Mouse (Mus musculus): ENCODE data around the gene Lst1. TPM values are rescaled to one million over a fixed set of nuclear protein-coding genes. Genes with fewer than 3 reads are reported as not detected.
A peak's percentile ranks its signal among the peaks of the same experiment; 100 is the strongest.

Gene Lst1
- polyA plus RNA-seq, 1 experiment from 2014 or later = 15.0 TPM

DNA sequence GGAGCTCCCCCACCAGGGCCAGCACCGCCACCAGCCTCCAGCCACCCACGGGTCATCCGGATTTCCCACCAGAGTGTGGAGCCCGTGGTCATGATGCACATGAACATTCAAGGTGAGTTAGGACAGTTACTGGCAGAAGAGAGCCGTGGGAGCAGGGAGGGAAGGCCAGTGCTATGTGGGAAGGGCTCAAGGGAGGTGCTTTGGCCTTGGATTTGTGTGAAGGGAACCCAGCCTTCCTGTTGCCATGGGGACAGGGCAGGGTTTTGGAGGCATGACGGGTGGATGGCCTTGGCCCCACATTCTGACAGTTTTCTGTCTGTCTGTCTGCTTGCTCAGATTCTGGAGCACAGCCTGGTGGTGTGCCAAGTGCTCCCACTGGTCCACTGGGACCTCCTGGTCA is 46.3 kb downstream of the Lst1 start:
- Histone ChIP-seq H3K9ac (ENCODE audit: low read depth, low read length) (no peak overlapping the region), H3K27ac (no peak overlapping the region), H3K4me2 (ENCODE audit: low read length) (no peak overlapping the region), H3K36me3 (ENCODE audit: insufficient read depth, low read length) (peaks cover 82% of the 10 kb centered on the region), H3K9me3 (replicated peaks; ENCODE audit: low read length) (no peaks in the 10 kb centered on the region), H3K27me3 (ENCODE audit: insufficient read depth, low read length) (no peaks in the 10 kb centered on the region), H3K4me1 (replicated peaks; ENCODE audit: insufficient read depth, low read length) (peaks cover under 1% of the 10 kb centered on the region; the same call in 1 of the 2 replicates), H3K4me3 (replicated peaks; ENCODE audit: low read depth, low read length) (no peak overlapping the region)
- no peak for TF ChIP-seq CTCF (IDR thresholded peaks at IDR 0.05; ENCODE audit: low read depth)
- no peak for DNase-seq (ENCODE audit: low spot score)
- ATAC-seq (replicated peaks; ENCODE audit: low FRiP score, low read depth) = no peak
- 87% methylated on average over 6 of the region's 6 CpGs for WGBS

DNA sequence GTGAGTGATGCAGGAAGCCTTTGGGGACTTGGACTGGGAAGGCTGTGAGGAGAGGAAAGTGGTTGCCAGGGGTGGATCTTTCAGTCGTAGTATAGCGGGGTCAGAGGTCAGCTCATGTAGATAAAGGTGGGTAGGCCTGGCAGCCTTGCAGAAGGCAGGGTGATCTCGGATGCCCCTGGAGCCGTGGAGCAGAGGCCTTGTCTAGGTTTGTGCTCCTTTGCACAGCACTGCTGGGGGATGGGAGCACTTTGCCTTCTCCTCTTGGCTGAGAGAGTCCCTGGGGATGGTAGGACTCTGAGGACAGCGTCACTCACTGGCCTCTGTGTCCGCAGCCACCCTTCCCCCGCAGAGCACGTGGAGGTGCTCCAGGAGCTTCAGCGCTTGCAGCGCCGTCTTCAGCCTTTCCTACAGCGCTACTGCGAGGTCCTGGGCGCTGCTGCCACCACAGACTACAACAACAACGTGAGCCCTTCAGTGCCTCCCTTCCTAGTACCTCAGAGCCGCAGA is 47.7 kb downstream of the Lst1 start:
- Histone ChIP-seq H3K27ac (no peak overlapping the region), H3K4me3 (replicated peaks; ENCODE audit: low read depth, low read length) (no peak overlapping the region), H3K9me3 (replicated peaks; ENCODE audit: low read length) (no peaks in the 10 kb centered on the region), H3K9ac (ENCODE audit: low read depth, low read length) (no peak overlapping the region), H3K36me3 (ENCODE audit: insufficient read depth, low read length) (peaks cover 71% of the 10 kb centered on the region), H3K27me3 (ENCODE audit: insufficient read depth, low read length) (no peaks in the 10 kb centered on the region), H3K4me2 (ENCODE audit: low read length) (no peak overlapping the region), H3K4me1 (replicated peaks; ENCODE audit: insufficient read depth, low read length) (peaks cover 9% of the 10 kb centered on the region)
- WGBS = 83% methylated on average over 16 of the region's 16 CpGs
- TF ChIP-seq CTCF (IDR thresholded peaks at IDR 0.05; ENCODE audit: low read depth) = no peak
- no peak for ATAC-seq (replicated peaks; ENCODE audit: low FRiP score, low read depth)
- no peak for DNase-seq (ENCODE audit: low spot score)

DNA sequence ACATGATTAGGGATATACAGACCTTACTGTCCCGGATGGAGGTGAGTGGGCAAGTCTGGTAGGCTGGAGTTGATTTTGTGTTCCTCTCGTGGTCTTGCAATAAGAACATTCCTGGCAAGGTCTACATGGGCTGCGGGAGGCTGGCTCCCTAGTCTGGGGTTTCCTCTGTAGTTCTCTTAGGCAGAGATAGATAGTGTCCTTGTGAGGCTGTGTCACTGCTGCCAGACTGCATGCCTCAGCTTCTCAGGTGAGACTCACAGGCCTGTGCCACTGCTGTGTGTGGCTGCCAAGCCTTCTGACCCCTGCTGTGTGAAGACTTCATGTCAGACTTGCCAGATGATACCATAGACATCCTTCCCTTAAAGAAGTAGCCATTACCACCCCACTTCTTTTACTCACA is 49.0 kb downstream of the Lst1 start:
- H3K9me3 ChIP-seq (replicated peaks; ENCODE audit: low read length) = no peaks in the 10 kb centered on the region

DNA sequence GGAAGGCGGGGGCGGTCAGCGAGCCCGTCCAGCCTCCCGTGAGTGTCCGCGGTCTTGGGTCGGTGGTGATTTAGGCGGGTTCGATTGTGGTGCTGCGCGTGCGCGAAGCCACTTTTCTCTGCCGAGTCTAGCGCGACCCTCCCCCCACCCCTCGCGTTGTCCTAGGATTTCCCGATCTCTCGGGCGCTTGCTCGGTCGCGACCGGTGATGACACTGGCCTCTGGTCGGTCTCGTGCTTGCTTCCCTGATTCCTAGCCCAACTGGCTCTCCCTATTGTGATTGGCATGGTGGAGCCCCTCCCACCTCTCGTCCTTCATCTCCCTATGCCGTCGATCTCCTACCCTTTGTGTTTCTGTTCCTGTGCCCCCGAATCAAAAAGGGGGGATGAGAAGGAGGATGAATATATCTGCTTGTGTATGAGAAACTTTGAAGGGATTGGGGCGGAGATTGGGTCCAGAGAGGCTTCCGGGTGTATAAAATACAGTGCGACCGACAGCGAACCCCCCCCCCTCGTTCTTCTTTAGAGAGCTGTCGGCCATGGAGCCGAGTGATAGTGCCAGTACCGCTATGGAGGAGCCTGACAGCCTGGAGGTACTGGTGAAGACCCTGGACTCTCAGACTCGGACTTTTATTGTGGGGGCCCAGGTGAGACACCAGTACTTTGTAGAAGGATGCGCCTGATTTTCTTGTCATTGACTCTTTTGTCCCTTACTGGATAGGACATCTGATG is 52.5 kb downstream of the Lst1 start:
- Histone ChIP-seq H3K27me3 (ENCODE audit: insufficient read depth, low read length) (no peaks in the 10 kb centered on the region), H3K4me3 (replicated peaks; ENCODE audit: low read depth, low read length) (peak overlapping the region; percentile 76), H3K36me3 (ENCODE audit: insufficient read depth, low read length) (peaks cover 26% of the 10 kb centered on the region), H3K9me3 (replicated peaks; ENCODE audit: low read length) (no peaks in the 10 kb centered on the region), H3K4me2 (ENCODE audit: low read length) (peak overlapping the region; percentile 80), H3K27ac (peak overlapping the region; percentile 90), H3K9ac (ENCODE audit: low read depth, low read length) (peak overlapping the region; percentile 71), H3K4me1 (replicated peaks; ENCODE audit: insufficient read depth, low read length) (peaks cover 9% of the 10 kb centered on the region)
- WGBS = under 1% methylated on average over 43 of the region's 43 CpGs
- DNase-seq (ENCODE audit: low spot score) (peak; percentile 81), ATAC-seq (replicated peaks; ENCODE audit: low FRiP score, low read depth) (peak; percentile 64)
- no peak for TF ChIP-seq CTCF (IDR thresholded peaks at IDR 0.05; ENCODE audit: low read depth)

More for the DNA sequence above, 49.0 kb downstream of the Lst1 start:
- Histone ChIP-seq H3K4me2 (ENCODE audit: low read length) (no peak overlapping the region), H3K27me3 (ENCODE audit: insufficient read depth, low read length) (no peaks in the 10 kb centered on the region), H3K27ac (no peak overlapping the region), H3K4me3 (replicated peaks; ENCODE audit: low read depth, low read length) (no peak overlapping the region), H3K36me3 (ENCODE audit: insufficient read depth, low read length) (peaks cover 58% of the 10 kb centered on the region), H3K9ac (ENCODE audit: low read depth, low read length) (no peak overlapping the region), H3K4me1 (replicated peaks; ENCODE audit: insufficient read depth, low read length) (peaks cover 9% of the 10 kb centered on the region)
- no peak for DNase-seq (ENCODE audit: low spot score)
- ATAC-seq (replicated peaks; ENCODE audit: low FRiP score, low read depth) = no peak
- WGBS = 98% methylated on average over 3 of the region's 3 CpGs
- no peak for TF ChIP-seq CTCF (IDR thresholded peaks at IDR 0.05; ENCODE audit: low read depth)

Small RNA genes within 50 kb of the gene (microRNA-seq; reads per million reads assigned to microRNA genes)
- gene Mir6973a (not detected), gene Mir6974 (not detected)

Other genes with a start within 250 kb of the Lst1 start
- 2.2 and 2.6 TPM in 2 replicates for gene Hspa1b, start 229.2 kb downstream of the Lst1 start, polyA plus RNA-seq (2015; fragmentation: Nextera tagmentation; extraction: Ambion mirVana)
- not detected in 2 replicates for gene Gm20481, start 218.5 kb downstream of the Lst1 start, polyA plus RNA-seq (2015; fragmentation: Nextera tagmentation; extraction: Ambion mirVana)
- 22.4 and 23.5 TPM in 2 replicates for gene Hspa1a, start 216.3 kb downstream of the Lst1 start, polyA plus RNA-seq (2015; fragmentation: Nextera tagmentation; extraction: Ambion mirVana)
- 0.54 and 0.72 TPM in 2 replicates for gene Hspa1l, start 215.7 kb downstream of the Lst1 start, polyA plus RNA-seq (2015; fragmentation: Nextera tagmentation; extraction: Ambion mirVana)
- gene Lsm2, start 206.6 kb downstream of the Lst1 start, polyA plus RNA-seq (2015; fragmentation: Nextera tagmentation; extraction: Ambion mirVana) = 133 and 141 TPM in 2 replicates
- gene Vars, start 187.5 kb downstream of the Lst1 start, polyA plus RNA-seq (2015; fragmentation: Nextera tagmentation; extraction: Ambion mirVana) = 61.3 and 63.3 TPM in 2 replicates
- gene Vwa7, start 171.9 kb downstream of the Lst1 start, polyA plus RNA-seq (2015; fragmentation: Nextera tagmentation; extraction: Ambion mirVana) = 0.16 and 0.20 TPM in 2 replicates
- gene Sapcd1, start 160.4 kb downstream of the Lst1 start, polyA plus RNA-seq (2015; fragmentation: Nextera tagmentation; extraction: Ambion mirVana) = 2.3 and 3.7 TPM in 2 replicates
- gene Msh5, start 141.7 kb downstream of the Lst1 start, polyA plus RNA-seq (2015; fragmentation: Nextera tagmentation; extraction: Ambion mirVana) = 2.7 and 3.0 TPM in 2 replicates
- 266 and 282 TPM in 2 replicates for gene Clic1, start 138.5 kb downstream of the Lst1 start, polyA plus RNA-seq (2015; fragmentation: Nextera tagmentation; extraction: Ambion mirVana)
- 227 and 244 TPM in 2 replicates for gene Ddah2, start 129.4 kb downstream of the Lst1 start, polyA plus RNA-seq (2015; fragmentation: Nextera tagmentation; extraction: Ambion mirVana)
- not detected in 2 replicates for gene Ly6g6c, start 123.1 kb downstream of the Lst1 start, polyA plus RNA-seq (2015; fragmentation: Nextera tagmentation; extraction: Ambion mirVana)
- gene Mpig6b, start 122.3 kb downstream of the Lst1 start, polyA plus RNA-seq (2015; fragmentation: Nextera tagmentation; extraction: Ambion mirVana) = 0.36 and 0.45 TPM in 2 replicates
- 1.3 and 1.6 TPM in 2 replicates for gene Ly6g6e, start 111.5 kb downstream of the Lst1 start, polyA plus RNA-seq (2015; fragmentation: Nextera tagmentation; extraction: Ambion mirVana)
- gene Ly6g6d, start 110.4 kb downstream of the Lst1 start, polyA plus RNA-seq (2015; fragmentation: Nextera tagmentation; extraction: Ambion mirVana) = 7.6 and 7.8 TPM in 2 replicates
- gene Ly6g6f, start 102.8 kb downstream of the Lst1 start, polyA plus RNA-seq (2015; fragmentation: Nextera tagmentation; extraction: Ambion mirVana) = not detected in 2 replicates
- gene Abhd16a, start 99.2 kb downstream of the Lst1 start, polyA plus RNA-seq (2015; fragmentation: Nextera tagmentation; extraction: Ambion mirVana) = 109 and 113 TPM in 2 replicates
- not detected in 2 replicates for gene Ly6g5c, start 80.2 kb downstream of the Lst1 start, polyA plus RNA-seq (2015; fragmentation: Nextera tagmentation; extraction: Ambion mirVana)
- gene Ly6g5b, start 73.0 kb downstream of the Lst1 start, polyA plus RNA-seq (2015; fragmentation: Nextera tagmentation; extraction: Ambion mirVana) = 0.69 and 1.1 TPM in 2 replicates
- 14.6 and 15.2 TPM in 2 replicates for gene Gpank1, start 67.0 kb downstream of the Lst1 start, polyA plus RNA-seq (2015; fragmentation: Nextera tagmentation; extraction: Ambion mirVana)
- gene Csnk2b, start 66.4 kb downstream of the Lst1 start, polyA plus RNA-seq (2015; fragmentation: Nextera tagmentation; extraction: Ambion mirVana) = 300 and 312 TPM in 2 replicates
- 10.5 and 11.9 TPM in 2 replicates for gene D17H6S53E, start 62.1 kb downstream of the Lst1 start, polyA plus RNA-seq (2015; fragmentation: Nextera tagmentation; extraction: Ambion mirVana)
- 59.6 and 64.2 TPM in 2 replicates for gene Apom, start 56.4 kb downstream of the Lst1 start, polyA plus RNA-seq (2015; fragmentation: Nextera tagmentation; extraction: Ambion mirVana)
- gene Bag6, start 53.3 kb downstream of the Lst1 start, polyA plus RNA-seq (2015; fragmentation: Nextera tagmentation; extraction: Ambion mirVana) = 46.0 and 50.2 TPM in 2 replicates
- 79.2 and 94.5 TPM in 2 replicates for gene Prrc2a, start 23.5 kb downstream of the Lst1 start, polyA plus RNA-seq (2015; fragmentation: Nextera tagmentation; extraction: Ambion mirVana)
- gene Aif1, start 12.4 kb downstream of the Lst1 start, polyA plus RNA-seq (2015; fragmentation: Nextera tagmentation; extraction: Ambion mirVana) = 13.1 and 14.8 TPM in 2 replicates
- 0.98 and 1.0 TPM in 2 replicates for gene Ltb, start 6.0 kb upstream of the Lst1 start, polyA plus RNA-seq (2015; fragmentation: Nextera tagmentation; extraction: Ambion mirVana)
- 0.19 and 0.25 TPM in 2 replicates for gene Tnf, start 13.6 kb upstream of the Lst1 start, polyA plus RNA-seq (2015; fragmentation: Nextera tagmentation; extraction: Ambion mirVana)
- 0.15 TPM in 1 of 2 replicates, not detected in the other for gene Lta, start 16.9 kb upstream of the Lst1 start, polyA plus RNA-seq (2015; fragmentation: Nextera tagmentation; extraction: Ambion mirVana)
- 0.25 and 0.29 TPM in 2 replicates for gene Gm16181, start 32.4 kb upstream of the Lst1 start, polyA plus RNA-seq (2015; fragmentation: Nextera tagmentation; extraction: Ambion mirVana)
- 6.6 and 6.7 TPM in 2 replicates for gene Atp6v1g2, start 45.2 kb upstream of the Lst1 start, polyA plus RNA-seq (2015; fragmentation: Nextera tagmentation; extraction: Ambion mirVana)
- gene Nfkbil1, start 47.4 kb upstream of the Lst1 start, polyA plus RNA-seq (2015; fragmentation: Nextera tagmentation; extraction: Ambion mirVana) = 11.7 and 14.5 TPM in 2 replicates
- 303 and 329 TPM in 2 replicates for gene Ddx39b, start 53.3 kb upstream of the Lst1 start, polyA plus RNA-seq (2015; fragmentation: Nextera tagmentation; extraction: Ambion mirVana)
- 111 and 125 TPM in 2 replicates for gene H2-D1, start 74.3 kb upstream of the Lst1 start, polyA plus RNA-seq (2015; fragmentation: Nextera tagmentation; extraction: Ambion mirVana)
- gene H2-Q1, start 132.0 kb upstream of the Lst1 start, polyA plus RNA-seq (2015; fragmentation: Nextera tagmentation; extraction: Ambion mirVana) = not detected in 2 replicates
- 4.6 and 6.1 TPM in 2 replicates for gene H2-Q2, start 153.8 kb upstream of the Lst1 start, polyA plus RNA-seq (2015; fragmentation: Nextera tagmentation; extraction: Ambion mirVana)
- gene H2-Q4, start 191.2 kb upstream of the Lst1 start, polyA plus RNA-seq (2015; fragmentation: Nextera tagmentation; extraction: Ambion mirVana) = 6.1 and 6.8 TPM in 2 replicates
- gene H2-Q6, start 236.4 kb upstream of the Lst1 start, polyA plus RNA-seq (2015; fragmentation: Nextera tagmentation; extraction: Ambion mirVana) = 7.0 and 7.2 TPM in 2 replicates